Mouse (Mus musculus) layer of hippocampus, adult 6 months (tissue): ENCODE measurements around the gene Cyp4b1. TPM values are rescaled to one million over a fixed set of nuclear protein-coding genes. Genes with fewer than 3 reads are reported as not detected.

ENCODE experiments used
- long read RNA-seq, 2 experiments: library from polyadenylated mRNA; unstranded; transcript quantifications; one replicate each; pipeline ENCODE4 v2.0.0; 2019 to 2020
- polyA plus RNA-seq: library from polyadenylated mRNA; unstranded; fragments of <200 nt; fragmentation: Nextera tagmentation; gene quantifications from 2 replicates; pipeline ENCODE4 v1.2.3, GENCODE M21; 2021

Cyp4b1 gene
- polyA plus RNA-seq: 0.33 and 0.57 TPM in 2 replicates
- long read RNA-seq, experiment 1, partial matches to known transcripts: 0 of 1 reads
- long read RNA-seq, experiment 1, other reads (novel, unspliced or antisense): 1 of 1 reads
- long read RNA-seq, experiment 2, partial matches to known transcripts: 0 of 3 reads
- long read RNA-seq, experiment 2, other reads (novel, unspliced or antisense): 3 of 3 reads

DNA sequence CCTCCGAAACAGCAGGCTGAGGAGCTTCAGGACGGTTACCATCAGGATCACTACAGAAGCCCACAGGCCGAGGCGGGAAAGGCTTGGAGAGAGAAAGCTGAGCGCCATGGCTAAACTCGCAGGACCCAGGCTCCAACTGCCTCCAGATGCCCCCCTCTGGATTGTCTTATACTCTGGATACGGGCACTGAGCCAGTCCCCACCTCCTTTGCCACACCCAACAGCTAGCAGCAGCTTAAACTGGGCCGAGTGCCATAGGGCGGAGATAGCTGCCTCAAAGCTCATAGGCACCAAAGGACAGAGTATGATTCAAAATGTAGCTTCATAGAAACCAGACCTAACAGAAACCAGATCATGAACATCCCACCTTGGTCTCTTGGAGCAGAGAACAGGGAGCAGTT lies at the start of gene Cyp4b1:
TSS of gene Cyp4b1 (minus strand) at position 144 of the 400 bp plus-strand sequence.

DNA sequence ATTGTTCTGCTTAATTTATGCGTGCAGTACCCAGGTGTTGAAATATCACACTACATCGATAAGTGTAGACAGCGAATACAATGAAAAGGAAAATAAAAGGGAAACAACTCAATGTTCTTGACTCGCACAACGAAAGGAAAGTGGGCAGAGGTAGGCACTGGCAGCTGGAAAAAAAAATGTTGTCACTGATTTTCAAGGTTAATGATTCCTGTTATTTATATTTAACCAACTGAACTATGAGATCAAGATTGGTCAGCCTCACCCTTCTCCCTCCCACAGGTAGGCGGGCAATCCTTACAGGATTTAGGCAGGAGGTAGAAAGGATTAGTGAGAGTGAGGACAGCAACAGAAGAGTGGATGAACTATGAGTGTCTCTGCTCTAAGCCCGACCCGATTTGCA lies 46.9 kb downstream of the Cyp4b1 start, which contains the start of gene Cyp4a32:
TSS of gene Cyp4a32 (plus strand) at position 359 of the 400 bp plus-strand sequence.

Other genes with a start within 250 kb of the Cyp4b1 start
- not detected in 2 replicates for gene Cyp4a12b, start 236.1 kb downstream of the Cyp4b1 start, polyA plus RNA-seq
- gene Cyp4a30b, start 195.1 kb downstream of the Cyp4b1 start, polyA plus RNA-seq: not detected in 2 replicates
- not detected in 2 replicates for gene Cyp4a14, start 151.6 kb downstream of the Cyp4b1 start, polyA plus RNA-seq
- gene Cyp4a10, start 129.5 kb downstream of the Cyp4b1 start, polyA plus RNA-seq: not detected in 2 replicates
- not detected in 2 replicates for gene Cyp4a31, start 84.1 kb downstream of the Cyp4b1 start, polyA plus RNA-seq
- gene Cyp4a32, start 46.8 kb downstream of the Cyp4b1 start, polyA plus RNA-seq: not detected in 2 replicates
- 20.8 and 26.9 TPM in 2 replicates for gene Efcab14, start 90.0 kb upstream of the Cyp4b1 start, polyA plus RNA-seq
- gene Tex38, start 133.3 kb upstream of the Cyp4b1 start, polyA plus RNA-seq: not detected in 2 replicates
- gene Atpaf1, start 137.1 kb upstream of the Cyp4b1 start, polyA plus RNA-seq: 45.2 and 49.5 TPM in 2 replicates
- gene Mob3c, start 180.4 kb upstream of the Cyp4b1 start, polyA plus RNA-seq: 6.1 and 8.0 TPM in 2 replicates
- gene Mknk1, start 191.5 kb upstream of the Cyp4b1 start, polyA plus RNA-seq: 20.1 and 21.1 TPM in 2 replicates
- gene Kncn, start 236.7 kb upstream of the Cyp4b1 start, polyA plus RNA-seq: 0.13 and 0.15 TPM in 2 replicates
- 0.50 and 0.63 TPM in 2 replicates for gene 6430628N08Rik, start 242.9 kb upstream of the Cyp4b1 start, polyA plus RNA-seq